Mouse (Mus musculus) forebrain, embryonic 10.5 days (tissue): ENCODE measurements around the gene Zfhx3. TPM values are rescaled to one million over a fixed set of nuclear protein-coding genes. Genes with fewer than 3 reads are reported as not detected.

Experiments
- DNase-seq: peaks from one replicate; pipeline ENCODE4 v3.0.0-alpha.2; 2017; ENCODE audit warnings: low spot score; ENCODE audit errors: extremely low spot score
- H3K27ac ChIP-seq: fragments of 300-500 bp; sonication (generic); 2 replicates; pipeline ENCODE4 v1.5.1; 2016; ENCODE audit warnings: mild to moderate bottlenecking
- H3K27me3 ChIP-seq: fragments of 300-500 bp; sonication (generic); 2 replicates; pipeline ENCODE4 v1.6.1; 2016; ENCODE audit warnings: mild to moderate bottlenecking; ENCODE audit not compliant: poor library complexity, severe bottlenecking
- H3K36me3 ChIP-seq: fragments of 300-500 bp; sonication (generic); replicated peaks from 2 replicates; pipeline ENCODE4 v1.6.1; 2016; ENCODE audit warnings: mild to moderate bottlenecking, moderate library complexity
- H3K4me1 ChIP-seq: fragments of 300-500 bp; sonication (generic); 2 replicates; pipeline ENCODE4 v1.6.1; 2016
- H3K4me3 ChIP-seq: fragments of 300-500 bp; sonication (generic); 2 replicates; pipeline ENCODE4 v1.5.1; 2016; ENCODE audit warnings: mild to moderate bottlenecking, moderate library complexity
- H3K9me3 ChIP-seq: fragments of 300-500 bp; sonication (generic); 2 replicates; pipeline ENCODE4 v1.6.1; 2016; ENCODE audit warnings: mild to moderate bottlenecking, moderate library complexity
- whole genome bisulfite sequencing: fragments of 180-500 bp; shearing (Covaris S2); methylation state at CpG from one replicate; pipeline ENCODE4 v1.1.7; 2016; 5-methylcytosine and 5-hydroxymethylcytosine counted together
- polyA plus RNA-seq: library from polyadenylated mRNA; unstranded; fragments of >200 nt; fragmentation: Nextera tagmentation; extraction: Ambion mirVana; gene quantifications from 2 replicates; pipeline ENCODE4 v1.2.1, GENCODE M21; 2016

The Zfhx3 gene
- polyA plus RNA-seq, 1 experiment from 2014 or later: 11.4 TPM

GRCm38 (mm10) chr8:108846174-108846573, 903.7 kb downstream of the Zfhx3 start:
- no peak overlapping the region for H3K4me3 ChIP-seq
- H3K9me3 ChIP-seq: no peaks in the 10 kb centered on the region
- H3K36me3 ChIP-seq: peaks cover 32% of the 10 kb centered on the region
- no peak overlapping the region for H3K27ac ChIP-seq
- peaks cover 7% of the 10 kb centered on the region; the same call in 1 of the 2 replicates for H3K27me3 ChIP-seq
- peaks cover 34% of the 10 kb centered on the region for H3K4me1 ChIP-seq
- DNase-seq: no peak
- 47% methylated on average over 6 of the region's 6 CpGs for WGBS

GRCm38 (mm10) chr8:108846827-108847226, 904.4 kb downstream of the Zfhx3 start:
- peaks cover 38% of the 10 kb centered on the region for H3K36me3 ChIP-seq
- DNase-seq: no peak
- H3K4me1 ChIP-seq: peaks cover 34% of the 10 kb centered on the region
- H3K27ac ChIP-seq: no peak overlapping the region
- 79% methylated on average over 11 of the region's 11 CpGs for WGBS
- no peak overlapping the region for H3K4me3 ChIP-seq
- H3K9me3 ChIP-seq: no peaks in the 10 kb centered on the region
- H3K27me3 ChIP-seq: peaks cover under 1% of the 10 kb centered on the region; the same call in 1 of the 2 replicates

- Histone ChIP-seq H3K27ac (no peak overlapping the region), H3K4me1 (peaks cover 37% of the 10 kb centered on the region), H3K9me3 (no peaks in the 10 kb centered on the region), H3K36me3 (peaks cover 38% of the 10 kb centered on the region), H3K4me3 (no peak overlapping the region), H3K27me3 (no peaks in the 10 kb centered on the region; the same call in 1 of the 2 replicates)
- no peak for DNase-seq
- WGBS: 82% methylated on average over 2 of the region's 2 CpGs
Observed at GRCm38 (mm10) chr8:108847356-108847755, 904.9 kb downstream of the Zfhx3 start.

- peaks cover 47% of the 10 kb centered on the region for H3K4me1 ChIP-seq
- DNase-seq: no peak
Observed at GRCm38 (mm10) chr8:108848484-108848883, 906.0 kb downstream of the Zfhx3 start.

GRCm38 (mm10) chr8:108853028-108853427, 910.6 kb downstream of the Zfhx3 start:
- 94% methylated on average over 10 of the region's 10 CpGs for WGBS

More at GRCm38 (mm10) chr8:108848484-108848883, 906.0 kb downstream of the Zfhx3 start:
- H3K36me3 ChIP-seq: peaks cover 35% of the 10 kb centered on the region
- no peak overlapping the region for H3K4me3 ChIP-seq
- 84% methylated on average over 3 of the region's 3 CpGs for WGBS
- no peak overlapping the region for H3K27ac ChIP-seq
- no peaks in the 10 kb centered on the region for H3K9me3 ChIP-seq
- no peaks in the 10 kb centered on the region; the same call in 1 of the 2 replicates for H3K27me3 ChIP-seq

GRCm38 (mm10) chr8:108854444-108855102, 912.1 kb downstream of the Zfhx3 start:
- Histone ChIP-seq H3K27me3 (no peaks in the 10 kb centered on the region), H3K27ac (peak overlapping the region; percentile 1; the same call in 1 of the 2 replicates), H3K36me3 (peaks cover 42% of the 10 kb centered on the region), H3K9me3 (no peaks in the 10 kb centered on the region), H3K4me1 (peaks cover 37% of the 10 kb centered on the region), H3K4me3 (no peak overlapping the region)
- 67% methylated on average over 12 of the region's 12 CpGs for WGBS
- DNase-seq: no peak

More at GRCm38 (mm10) chr8:108853028-108853427, 910.6 kb downstream of the Zfhx3 start:
- DNase-seq: no peak
- no peak overlapping the region for H3K27ac ChIP-seq
- no peak overlapping the region for H3K4me3 ChIP-seq
- no peaks in the 10 kb centered on the region for H3K27me3 ChIP-seq
- peaks cover 43% of the 10 kb centered on the region for H3K4me1 ChIP-seq
- no peaks in the 10 kb centered on the region for H3K9me3 ChIP-seq
- H3K36me3 ChIP-seq: peaks cover 29% of the 10 kb centered on the region

- 83% methylated on average over 8 of the region's 8 CpGs for WGBS
- Histone ChIP-seq H3K36me3 (peaks cover 46% of the 10 kb centered on the region), H3K4me1 (peaks cover 47% of the 10 kb centered on the region), H3K27ac (no peak overlapping the region), H3K27me3 (no peaks in the 10 kb centered on the region), H3K4me3 (no peak overlapping the region), H3K9me3 (no peaks in the 10 kb centered on the region)
- no peak for DNase-seq
Observed at GRCm38 (mm10) chr8:108859001-108859400, 916.6 kb downstream of the Zfhx3 start.

GRCm38 (mm10) chr8:108859983-108860382, 917.5 kb downstream of the Zfhx3 start:
- 73% methylated on average over 9 of the region's 9 CpGs for WGBS
- DNase-seq: no peak
- peaks cover 37% of the 10 kb centered on the region for H3K4me1 ChIP-seq
- H3K27ac ChIP-seq: no peak overlapping the region
- no peaks in the 10 kb centered on the region for H3K9me3 ChIP-seq
- no peak overlapping the region for H3K4me3 ChIP-seq
- peaks cover 49% of the 10 kb centered on the region for H3K36me3 ChIP-seq
- no peaks in the 10 kb centered on the region for H3K27me3 ChIP-seq

- DNase-seq: no peak
- Histone ChIP-seq H3K4me3 (no peak overlapping the region), H3K4me1 (peaks cover 55% of the 10 kb centered on the region), H3K27me3 (no peaks in the 10 kb centered on the region), H3K9me3 (no peaks in the 10 kb centered on the region), H3K36me3 (peaks cover 36% of the 10 kb centered on the region), H3K27ac (no peak overlapping the region)
- WGBS: 93% methylated on average over 10 of the region's 10 CpGs
Observed at GRCm38 (mm10) chr8:108863440-108863839, 921.0 kb downstream of the Zfhx3 start.

- WGBS: 94% methylated on average over 7 of the region's 7 CpGs
- Histone ChIP-seq H3K4me1 (peaks cover 47% of the 10 kb centered on the region), H3K27ac (0 out of 2 replicates have a peak overlapping the region, but pooled peaks have one; percentile 30)
Observed at GRCm38 (mm10) chr8:108866430-108866829, 924.0 kb downstream of the Zfhx3 start.

GRCm38 (mm10) chr8:108867482-108868258, 925.2 kb downstream of the Zfhx3 start:
- Histone ChIP-seq H3K9me3 (no peaks in the 10 kb centered on the region), H3K36me3 (peaks cover 15% of the 10 kb centered on the region), H3K27me3 (no peaks in the 10 kb centered on the region), H3K4me1 (peaks cover 38% of the 10 kb centered on the region), H3K27ac (0 out of 2 replicates have a peak overlapping the region, but pooled peaks have one; percentile 4), H3K4me3 (no peak overlapping the region)
- no peak for DNase-seq
- 76% methylated on average over 13 of the region's 13 CpGs for WGBS

More at GRCm38 (mm10) chr8:108866430-108866829, 924.0 kb downstream of the Zfhx3 start:
- no peak for DNase-seq
- no peaks in the 10 kb centered on the region for H3K9me3 ChIP-seq
- no peak overlapping the region for H3K4me3 ChIP-seq
- no peaks in the 10 kb centered on the region for H3K27me3 ChIP-seq
- H3K36me3 ChIP-seq: peaks cover 16% of the 10 kb centered on the region

GRCm38 (mm10) chr8:108868259-108869090, 926.0 kb downstream of the Zfhx3 start:
- H3K9me3 ChIP-seq: no peaks in the 10 kb centered on the region
- H3K36me3 ChIP-seq: peaks cover 19% of the 10 kb centered on the region
- peaks cover 30% of the 10 kb centered on the region for H3K4me1 ChIP-seq
- H3K27ac ChIP-seq: no peak overlapping the region
- WGBS: 87% methylated on average over 14 of the region's 14 CpGs
- no peak overlapping the region for H3K4me3 ChIP-seq
- no peak for DNase-seq
- no peaks in the 10 kb centered on the region for H3K27me3 ChIP-seq
